Mouse (Mus musculus) limb, embryonic 15.5 days (tissue): ENCODE data around the gene Wwox. TPM values are rescaled to one million over a fixed set of nuclear protein-coding genes. Genes with fewer than 3 reads are reported as not detected.

Experiments used
- ATAC-seq: fragments of 200-750 bp; cut with Nextera tagmentation; 2 replicates; pipeline ENCODE4 v1.8.0; 2017; ENCODE audit warnings: low read depth, moderate TSS enrichment; ENCODE audit not compliant: insufficient number of reproducible peaks, low FRiP score, low TSS enrichment
- H3K27ac ChIP-seq: fragments of 300-500 bp; sonication (generic); 2 replicates; pipeline ENCODE4 v1.5.1; 2015; ENCODE audit warnings: moderate library complexity, mild to moderate bottlenecking, inconsistent platforms
- H3K27me3 ChIP-seq: fragments of 300-500 bp; sonication (generic); 2 replicates; pipeline ENCODE4 v1.6.1; 2015; ENCODE audit warnings: inconsistent platforms
- H3K36me3 ChIP-seq: fragments of 300-500 bp; sonication (generic); 2 replicates; pipeline ENCODE4 v1.6.1; 2015; ENCODE audit warnings: inconsistent platforms
- H3K4me1 ChIP-seq: fragments of 300-500 bp; sonication (generic); 2 replicates; pipeline ENCODE4 v1.6.1; 2015; ENCODE audit warnings: inconsistent platforms
- H3K4me2 ChIP-seq: fragments of 300-500 bp; sonication (generic); 2 replicates; pipeline ENCODE4 v1.6.1; 2015; ENCODE audit warnings: mild to moderate bottlenecking, inconsistent platforms
- H3K4me3 ChIP-seq: fragments of 300-500 bp; sonication (generic); 2 replicates; pipeline ENCODE4 v1.5.1; 2015; ENCODE audit warnings: mild to moderate bottlenecking, inconsistent platforms
- H3K9ac ChIP-seq: fragments of 300-500 bp; sonication (generic); 2 replicates; pipeline ENCODE4 v1.6.1; 2015; ENCODE audit warnings: inconsistent platforms
- H3K9me3 ChIP-seq: fragments of 300-500 bp; sonication (generic); 2 replicates; pipeline ENCODE4 v1.6.1; 2016; ENCODE audit warnings: inconsistent platforms
- WGBS: fragments of 180-500 bp; shearing (Covaris S2); methylation state at CpG from one replicate; pipeline ENCODE4 v1.1.7; 2015; 5-methylcytosine and 5-hydroxymethylcytosine counted together
- polyA plus RNA-seq: library from polyadenylated mRNA; unstranded; fragments of >200 nt; fragmentation: Nextera tagmentation; extraction: Ambion mirVana; gene quantifications from 2 replicates; pipeline ENCODE4 v1.2.1, GENCODE M21; 2015

Wwox gene
- polyA plus RNA-seq, 1 experiment from 2014 or later = 10.4 TPM

- no peak for ATAC-seq
- H3K27ac ChIP-seq = no peak overlapping the region
- no peak overlapping the region for H3K4me2 ChIP-seq
- H3K9ac ChIP-seq = no peak overlapping the region
- no peaks in the 10 kb centered on the region for H3K36me3 ChIP-seq
- peaks cover 34% of the 10 kb centered on the region for H3K4me1 ChIP-seq
- H3K9me3 ChIP-seq = no peaks in the 10 kb centered on the region
- no peaks in the 10 kb centered on the region for H3K27me3 ChIP-seq
- 60% methylated on average over 7 of the region's 7 CpGs for WGBS
- no peak overlapping the region for H3K4me3 ChIP-seq
Observed at GRCm38 (mm10) chr8:115007280-115007679, 567.8 kb downstream of the Wwox start.

- no peak for ATAC-seq
- H3K27ac ChIP-seq = no peak overlapping the region
- no peaks in the 10 kb centered on the region for H3K36me3 ChIP-seq
- WGBS = 65% methylated on average over 9 of the region's 9 CpGs
- H3K4me3 ChIP-seq = no peak overlapping the region
- no peak overlapping the region for H3K9ac ChIP-seq
- H3K4me1 ChIP-seq = peaks cover 34% of the 10 kb centered on the region
- no peaks in the 10 kb centered on the region for H3K9me3 ChIP-seq
- 0 out of 2 replicates have a peak, but pooled peaks cover under 1% of the 10 kb centered on the region for H3K27me3 ChIP-seq
- H3K4me2 ChIP-seq = no peak overlapping the region
Observed at GRCm38 (mm10) chr8:115008624-115009620, 569.5 kb downstream of the Wwox start.

- Histone ChIP-seq H3K27me3 (0 out of 2 replicates have a peak, but pooled peaks cover 2% of the 10 kb centered on the region), H3K9me3 (no peaks in the 10 kb centered on the region), H3K9ac (no peak overlapping the region), H3K4me1 (peaks cover 34% of the 10 kb centered on the region), H3K4me3 (no peak overlapping the region), H3K4me2 (no peak overlapping the region), H3K27ac (peak overlapping the region; percentile 50), H3K36me3 (no peaks in the 10 kb centered on the region)
- 35% methylated on average over 9 of the region's 9 CpGs for WGBS
- ATAC-seq = no peak
Observed at GRCm38 (mm10) chr8:115009897-115010768, 570.7 kb downstream of the Wwox start.

- Histone ChIP-seq H3K27me3 (0 out of 2 replicates have a peak, but pooled peaks cover 8% of the 10 kb centered on the region), H3K4me3 (no peak overlapping the region), H3K27ac (no peak overlapping the region), H3K9ac (no peak overlapping the region), H3K4me2 (no peak overlapping the region), H3K36me3 (no peaks in the 10 kb centered on the region), H3K4me1 (peaks cover 35% of the 10 kb centered on the region), H3K9me3 (no peaks in the 10 kb centered on the region)
- WGBS = 58% methylated on average over 9 of the region's 9 CpGs
- no peak for ATAC-seq
Observed at GRCm38 (mm10) chr8:115010769-115011073, 571.3 kb downstream of the Wwox start.

GRCm38 (mm10) chr8:115019661-115020060 is 580.2 kb downstream of the Wwox start:
- no peaks in the 10 kb centered on the region for H3K36me3 ChIP-seq
- H3K27me3 ChIP-seq = 0 out of 2 replicates have a peak, but pooled peaks cover 8% of the 10 kb centered on the region
- H3K4me1 ChIP-seq = peaks cover 4% of the 10 kb centered on the region; the same call in 1 of the 2 replicates
- WGBS = 60% methylated on average over 15 of the region's 15 CpGs
- H3K9ac ChIP-seq = no peak overlapping the region
- no peak for ATAC-seq
- no peaks in the 10 kb centered on the region for H3K9me3 ChIP-seq
- H3K4me3 ChIP-seq = no peak overlapping the region
- H3K27ac ChIP-seq = no peak overlapping the region
- no peak overlapping the region for H3K4me2 ChIP-seq

- H3K27me3 ChIP-seq = no peaks in the 10 kb centered on the region
- H3K9me3 ChIP-seq = no peaks in the 10 kb centered on the region
- WGBS = 74% methylated on average over 8 of the region's 8 CpGs
- H3K4me3 ChIP-seq = no peak overlapping the region
- H3K27ac ChIP-seq = no peak overlapping the region
- H3K9ac ChIP-seq = no peak overlapping the region
- no peaks in the 10 kb centered on the region for H3K36me3 ChIP-seq
- ATAC-seq = no peak
- peaks cover 8% of the 10 kb centered on the region; the same call in 1 of the 2 replicates for H3K4me1 ChIP-seq
- no peak overlapping the region for H3K4me2 ChIP-seq
Observed at GRCm38 (mm10) chr8:115021731-115022130, 582.3 kb downstream of the Wwox start.

- H3K4me1 ChIP-seq = peaks cover 8% of the 10 kb centered on the region; the same call in 1 of the 2 replicates
- no peak overlapping the region for H3K27ac ChIP-seq
- 80% methylated on average over 4 of the region's 4 CpGs for WGBS
- no peaks in the 10 kb centered on the region for H3K27me3 ChIP-seq
- H3K4me3 ChIP-seq = no peak overlapping the region
- H3K9me3 ChIP-seq = no peaks in the 10 kb centered on the region
- H3K4me2 ChIP-seq = no peak overlapping the region
- H3K9ac ChIP-seq = no peak overlapping the region
- no peaks in the 10 kb centered on the region for H3K36me3 ChIP-seq
- no peak for ATAC-seq
Observed at GRCm38 (mm10) chr8:115024062-115024461, 584.6 kb downstream of the Wwox start.

- H3K9ac ChIP-seq = no peak overlapping the region
- no peak for ATAC-seq
- H3K9me3 ChIP-seq = no peaks in the 10 kb centered on the region
- WGBS = 47% methylated on average over 10 of the region's 10 CpGs
- no peaks in the 10 kb centered on the region for H3K36me3 ChIP-seq
- no peaks in the 10 kb centered on the region for H3K27me3 ChIP-seq
- H3K27ac ChIP-seq = no peak overlapping the region
- H3K4me1 ChIP-seq = peaks cover 8% of the 10 kb centered on the region; the same call in 1 of the 2 replicates
- H3K4me2 ChIP-seq = no peak overlapping the region
- no peak overlapping the region for H3K4me3 ChIP-seq
Observed at GRCm38 (mm10) chr8:115025390-115026098, 586.1 kb downstream of the Wwox start.

GRCm38 (mm10) chr8:115026201-115026600 is 586.7 kb downstream of the Wwox start:
- Histone ChIP-seq H3K4me1 (peaks cover 8% of the 10 kb centered on the region; the same call in 1 of the 2 replicates), H3K36me3 (no peaks in the 10 kb centered on the region), H3K9ac (no peak overlapping the region), H3K27me3 (no peaks in the 10 kb centered on the region), H3K9me3 (no peaks in the 10 kb centered on the region), H3K27ac (no peak overlapping the region), H3K4me3 (no peak overlapping the region), H3K4me2 (no peak overlapping the region)
- no peak for ATAC-seq
- WGBS = 58% methylated on average over 7 of the region's 7 CpGs

GRCm38 (mm10) chr8:115033194-115033593 is 593.7 kb downstream of the Wwox start:
- Histone ChIP-seq H3K4me2 (no peak overlapping the region), H3K9ac (no peak overlapping the region), H3K9me3 (no peaks in the 10 kb centered on the region), H3K27ac (no peak overlapping the region), H3K36me3 (no peaks in the 10 kb centered on the region), H3K27me3 (peaks cover 4% of the 10 kb centered on the region; the same call in 1 of the 2 replicates), H3K4me1 (no peaks in the 10 kb centered on the region), H3K4me3 (no peak overlapping the region)
- 65% methylated on average over 1 of the region's 1 CpGs for WGBS
- ATAC-seq = no peak

GRCm38 (mm10) chr8:115036016-115036415 is 596.6 kb downstream of the Wwox start:
- Histone ChIP-seq H3K4me2 (no peak overlapping the region), H3K4me3 (no peak overlapping the region), H3K9me3 (no peaks in the 10 kb centered on the region), H3K27me3 (peaks cover 4% of the 10 kb centered on the region; the same call in 1 of the 2 replicates), H3K36me3 (no peaks in the 10 kb centered on the region), H3K9ac (no peak overlapping the region), H3K27ac (no peak overlapping the region), H3K4me1 (no peaks in the 10 kb centered on the region)
- no peak for ATAC-seq
- WGBS = 72% methylated on average over 9 of the region's 9 CpGs
